Mouse (Mus musculus) liver, embryonic 14.5 days (tissue): ENCODE data around the gene Reps2. TPM values are rescaled to one million over a fixed set of nuclear protein-coding genes. Genes with fewer than 3 reads are reported as not detected.

ENCODE experiments used
- ATAC-seq: fragments of 200-750 bp; cut with Nextera tagmentation; 2 replicates; pipeline ENCODE4 v1.8.0; 2017; ENCODE audit warnings: moderate number of reproducible peaks, mild to moderate bottlenecking, moderate library complexity; ENCODE audit not compliant: insufficient read depth
- DNase-seq, 3 experiments: peaks; one replicate each; pipeline ENCODE4 v3.0.0-alpha.2; 2012 to 2013; ENCODE audit warnings: low read depth in 3 of 3, low spot score in 3 of 3
- H3K27ac ChIP-seq: fragments of 300-500 bp; sonication (generic); 2 replicates; pipeline ENCODE4 v1.5.1; 2014; ENCODE audit warnings: moderate library complexity, mild to moderate bottlenecking, control low read depth, inconsistent platforms
- H3K27me3 ChIP-seq: fragments of 300-500 bp; sonication (generic); 2 replicates; pipeline ENCODE4 v1.6.1; 2014; ENCODE audit warnings: mild to moderate bottlenecking, low read length, moderate library complexity; ENCODE audit not compliant: control insufficient read depth, insufficient read depth
- H3K36me3 ChIP-seq: fragments of 300-500 bp; sonication (generic); replicated peaks from 2 replicates; pipeline ENCODE4 v1.6.1; 2014; ENCODE audit warnings: low read depth; ENCODE audit not compliant: control insufficient read depth, insufficient read depth
- H3K4me1 ChIP-seq, 2 experiments: fragments of 200-500 bp in 1 of 2; fragments of 300-500 bp in 1 of 2; sonication (generic) in 1 of 2; replicated peaks; 2 replicates each; pipeline ENCODE4 v1.6.1; 2012 to 2014; ENCODE audit warnings: antibody characterized with exemption in 1 of 2, inconsistent platforms in 1 of 2, low read length in 1 of 2; ENCODE audit not compliant: control insufficient read depth in 2 of 2, insufficient read depth in 2 of 2
- H3K4me2 ChIP-seq: fragments of 300-500 bp; sonication (generic); 2 replicates; pipeline ENCODE4 v1.6.1; 2014; ENCODE audit warnings: low read depth, mild to moderate bottlenecking, control low read depth, moderate library complexity
- H3K4me3 ChIP-seq, 2 experiments: fragments of 200-500 bp in 1 of 2; fragments of 300-500 bp in 1 of 2; sonication (generic) in 1 of 2; 2 replicates each; pipeline ENCODE4 v1.5.1; 2012 to 2014; ENCODE audit warnings: low read depth in 2 of 2, low read length in 2 of 2, mild to moderate bottlenecking in 2 of 2, control low read depth in 1 of 2, inconsistent platforms in 1 of 2, moderate library complexity in 1 of 2; ENCODE audit not compliant: insufficient read depth in 1 of 2
- H3K9ac ChIP-seq: fragments of 300-500 bp; sonication (generic); replicated peaks from 2 replicates; pipeline ENCODE4 v1.6.1; 2014; ENCODE audit warnings: mild to moderate bottlenecking, control low read depth, moderate library complexity
- H3K9me3 ChIP-seq: fragments of 300-500 bp; sonication (generic); 2 replicates; pipeline ENCODE4 v1.6.1; 2016; ENCODE audit warnings: low read length, mixed read lengths; ENCODE audit not compliant: control insufficient read depth
- CTCF ChIP-seq: IDR thresholded peaks from 2 replicates; pipeline ENCODE4 v1.5.1; 2016; ENCODE audit warnings: antibody characterized with exemption, low read depth, control low read depth
- EP300 ChIP-seq: IDR thresholded peaks from 2 replicates; pipeline ENCODE4 v1.6.1; 2016; ENCODE audit warnings: antibody characterized with exemption, low read depth
- WGBS: fragments of 180-500 bp; shearing (Covaris S2); extraction: QIAGEN DNeasy Blood & Tissue Kit; methylation state at CpG from one replicate; pipeline ENCODE4 v1.1.7; 2014; ENCODE audit not compliant: insufficient replicate concordance; 5-methylcytosine and 5-hydroxymethylcytosine counted together
- polyA plus RNA-seq, 2 experiments: library from polyadenylated mRNA; depleted of rRNA in 1 of 2; stranded (reverse) in 1 of 2; unstranded in 1 of 2; fragments of >200 nt; fragmentation: Nextera tagmentation in 1 of 2; extraction: Ambion mirVana in 1 of 2; gene quantifications; 2 replicates each; pipeline versions ENCODE4 v1.2.1 to v1.2.3; 2012 to 2014

Gene Reps2
- polyA plus RNA-seq, 2 experiments = 0.63 to 0.95 TPM

DNA sequence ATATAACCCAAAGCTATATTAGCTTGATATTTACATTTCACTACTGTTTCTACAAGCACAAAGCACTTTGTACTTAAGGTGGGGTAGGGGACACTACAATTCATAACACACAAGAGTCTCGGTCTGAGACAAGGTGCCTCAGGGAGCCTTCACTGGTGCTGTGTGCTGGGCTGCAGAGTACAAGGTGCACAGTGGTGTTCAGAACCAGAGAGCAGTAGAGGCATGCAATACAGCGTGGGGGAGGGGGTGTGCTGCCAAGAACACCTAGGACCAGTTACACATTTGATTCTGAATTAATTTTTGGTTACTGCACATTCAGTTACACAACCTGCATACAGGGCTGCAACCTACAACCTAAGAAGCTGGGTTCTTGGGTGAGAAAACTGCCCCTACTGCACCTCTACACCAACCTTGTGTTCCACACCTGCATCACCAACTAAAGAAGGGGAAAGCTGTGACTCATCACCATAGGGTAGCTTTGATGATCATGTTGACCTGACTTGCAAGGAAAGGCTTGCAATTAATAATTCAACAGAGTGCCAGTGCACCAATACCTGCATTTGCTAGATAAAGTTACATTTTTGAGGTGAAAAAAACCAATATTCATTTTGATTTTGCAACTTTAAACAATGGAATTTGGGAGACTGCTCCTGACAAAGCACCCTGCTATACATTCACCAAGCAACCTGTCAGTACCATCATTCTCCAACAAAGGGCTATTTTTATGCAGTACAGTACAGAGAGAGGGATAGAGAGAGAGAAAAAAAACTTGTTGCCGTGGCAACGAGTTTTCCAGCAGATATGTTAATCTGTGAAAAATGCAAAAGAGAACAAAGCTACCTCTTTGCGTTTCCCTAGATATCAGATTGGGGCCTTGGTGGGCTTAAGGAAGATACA lies 22.0 kb downstream of the Reps2 start:
- Histone ChIP-seq H3K27ac (no peak overlapping the region), H3K4me2 (no peak overlapping the region), H3K27me3 (no peaks in the 10 kb centered on the region), H3K4me3 (no peak overlapping the region), H3K9me3 (no peaks in the 10 kb centered on the region), H3K36me3 (no peaks in the 10 kb centered on the region), H3K4me1 (no peaks in the 10 kb centered on the region), H3K9ac (no peak overlapping the region)
- TF ChIP-seq EP300 (no peak), CTCF (no peak)
- 57% methylated on average over 5 of the region's 5 CpGs for WGBS
- DNase-seq (no peak), ATAC-seq (no peak)

DNA sequence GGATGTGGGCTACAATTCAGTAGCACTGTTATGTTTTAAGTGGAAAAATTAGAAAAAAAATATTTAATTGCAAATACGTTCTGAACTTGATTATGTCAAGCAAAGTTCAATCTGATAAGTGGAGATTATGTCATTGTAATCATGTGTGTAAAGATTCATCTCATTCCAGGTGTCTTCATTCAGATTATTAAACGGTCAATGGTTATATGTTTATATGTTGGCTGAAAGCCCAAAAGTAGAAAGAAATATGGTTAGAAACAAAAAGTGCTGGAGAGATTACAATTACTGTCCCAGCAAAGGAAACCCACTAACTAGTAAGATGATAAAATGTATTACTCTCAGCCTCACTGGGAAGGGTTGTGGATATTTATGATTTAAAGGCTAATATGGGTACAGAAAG lies 23.7 kb downstream of the Reps2 start:
- ATAC-seq (no peak), DNase-seq (no peak)
- Histone ChIP-seq H3K4me3 (no peak overlapping the region), H3K4me2 (no peak overlapping the region), H3K4me1 (no peaks in the 10 kb centered on the region), H3K27ac (no peak overlapping the region), H3K36me3 (no peaks in the 10 kb centered on the region), H3K9ac (no peak overlapping the region), H3K27me3 (no peaks in the 10 kb centered on the region), H3K9me3 (no peaks in the 10 kb centered on the region)
- TF ChIP-seq EP300 (no peak), CTCF (no peak)
- 58% methylated on average over 2 of the region's 2 CpGs for WGBS

DNA sequence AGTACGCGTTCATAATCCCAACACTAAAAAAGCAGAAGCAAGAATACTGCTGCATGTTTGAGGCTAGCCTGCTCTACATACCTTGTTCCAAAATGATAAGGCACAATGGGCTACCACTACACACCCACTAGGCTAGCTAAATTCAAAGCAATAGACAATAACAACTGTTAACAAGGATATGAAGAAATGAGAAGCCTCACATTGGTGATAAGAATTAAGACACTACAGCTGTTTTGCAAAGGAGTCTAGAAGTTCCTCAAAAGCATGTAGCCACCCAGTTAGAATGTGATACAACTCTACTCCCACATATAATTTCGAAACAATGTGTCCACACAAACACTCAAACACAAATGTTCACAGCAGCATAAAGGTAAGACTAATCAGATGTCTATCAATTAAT lies 24.9 kb downstream of the Reps2 start:
- Histone ChIP-seq H3K27ac (no peak overlapping the region), H3K36me3 (no peaks in the 10 kb centered on the region), H3K9me3 (no peaks in the 10 kb centered on the region), H3K4me3 (no peak overlapping the region), H3K4me1 (no peaks in the 10 kb centered on the region), H3K4me2 (no peak overlapping the region), H3K27me3 (no peaks in the 10 kb centered on the region), H3K9ac (no peak overlapping the region)
- ATAC-seq (peak; percentile 31; the same call in 1 of the 2 replicates), DNase-seq (no peak)
- TF ChIP-seq EP300 (no peak), CTCF (no peak)
- WGBS = 75% methylated on average over 3 of the region's 3 CpGs

DNA sequence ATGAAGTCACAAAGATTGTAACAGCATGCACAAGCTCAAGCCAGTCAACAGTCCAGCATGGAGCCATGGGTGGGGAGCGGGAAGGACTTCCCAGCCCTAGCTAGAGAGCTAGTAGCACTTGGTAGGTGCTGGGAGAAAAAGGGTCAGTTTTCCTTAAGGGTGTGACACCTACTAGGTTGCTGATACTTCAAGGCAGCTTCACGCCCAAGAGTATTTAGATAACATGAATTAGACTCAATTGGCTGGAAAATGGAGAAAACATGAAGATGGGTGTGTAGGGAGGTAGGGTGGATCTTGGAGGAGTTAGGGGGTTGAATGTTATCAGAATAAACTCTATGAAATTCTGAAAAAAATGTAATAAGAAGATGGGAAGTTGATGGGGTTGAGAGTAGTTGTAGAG lies 37.3 kb downstream of the Reps2 start:
- DNase-seq = no peak
- peak; percentile 62 for ATAC-seq

DNA sequence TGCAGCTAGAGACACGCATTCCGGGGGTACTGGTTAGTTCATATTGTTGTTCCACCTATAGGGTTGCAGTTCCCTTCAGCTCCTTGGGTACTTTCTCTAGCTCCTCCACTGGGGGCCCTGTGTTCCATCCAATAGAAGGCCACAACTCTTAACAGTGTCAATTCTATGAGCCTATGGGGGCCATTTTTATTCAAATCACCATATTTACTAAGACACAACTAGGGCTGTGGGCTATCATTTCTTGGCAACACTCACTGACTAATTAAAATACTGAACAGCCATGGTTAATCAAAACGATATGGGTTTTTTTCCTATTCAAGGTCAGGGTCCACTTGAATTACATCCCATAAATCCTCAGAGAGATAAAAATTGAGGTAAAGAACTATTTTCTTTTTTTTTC lies 43.8 kb downstream of the Reps2 start:
- Histone ChIP-seq H3K4me2 (no peak overlapping the region), H3K36me3 (no peaks in the 10 kb centered on the region), H3K27ac (no peak overlapping the region), H3K9me3 (no peaks in the 10 kb centered on the region), H3K4me1 (no peaks in the 10 kb centered on the region), H3K27me3 (no peaks in the 10 kb centered on the region), H3K9ac (no peak overlapping the region), H3K4me3 (no peak overlapping the region)
- 81% methylated on average over 3 of the region's 3 CpGs for WGBS
- no peak for TF ChIP-seq EP300
- no peak for TF ChIP-seq CTCF
- DNase-seq (no peak), ATAC-seq (no peak)

More for the DNA sequence above, 37.3 kb downstream of the Reps2 start:
- Histone ChIP-seq H3K9me3 (no peaks in the 10 kb centered on the region), H3K4me1 (peaks cover 0 to 3% of the 10 kb centered on the region in 2 experiments; a peak in 2 of 4 replicates), H3K27me3 (no peaks in the 10 kb centered on the region), H3K27ac (no peak overlapping the region), H3K4me3 (no peak overlapping the region), H3K4me2 (no peak overlapping the region), H3K9ac (no peak overlapping the region), H3K36me3 (no peaks in the 10 kb centered on the region)
- 49% methylated on average over 2 of the region's 2 CpGs for WGBS
- TF ChIP-seq EP300 = no peak
- TF ChIP-seq CTCF = no peak
